Comparison of ENCODE assay signal across 12 mouse cellular contexts in the genomic region with DNA sequence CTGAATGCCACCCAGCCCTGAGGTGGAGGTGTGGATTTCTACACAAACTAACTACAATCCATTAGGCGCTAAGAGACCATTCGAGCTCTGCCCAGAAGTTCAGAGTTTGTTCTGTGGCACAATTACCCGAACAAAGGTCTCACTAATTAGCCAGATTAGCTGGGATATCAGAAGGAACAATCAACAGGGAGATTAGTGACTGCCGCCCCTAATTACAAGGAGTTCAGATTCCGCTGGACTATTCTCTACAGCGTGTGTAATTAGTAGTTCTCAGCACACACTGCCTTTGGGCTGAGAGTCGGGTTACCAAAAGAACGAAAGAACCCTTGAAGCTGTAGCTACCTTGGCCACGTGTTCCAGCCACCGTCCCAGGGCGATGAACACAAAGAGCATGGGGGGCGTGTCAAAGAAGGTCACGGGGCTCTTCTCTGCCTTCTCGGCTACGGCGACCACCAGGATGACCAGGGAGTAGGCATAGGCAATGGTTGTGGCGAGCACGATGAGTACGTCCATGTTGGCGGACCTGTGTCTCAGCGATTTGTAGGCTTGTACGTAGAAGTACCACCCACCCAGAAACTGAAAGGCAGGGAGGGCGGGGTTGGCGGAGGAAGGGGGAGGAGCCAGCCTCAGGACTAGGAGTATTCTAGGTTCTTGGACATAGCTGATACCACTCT. TPM values are rescaled to one million over a fixed set of nuclear protein-coding genes. Genes with fewer than 3 reads are reported as not detected.
A peak's percentile ranks its signal among the peaks of the same experiment; 100 is the strongest.
DNase-seq lines count a peak whose midpoint lies in the region; ATAC-seq lines count a peak whose summit lies in the region.
"Had no signal": no experiment of that assay in that cellular context is flagged by ENCODE, and none has a peak within 500 bp of the region (broad histone marks: within the 10 kb centered on the region; RNA-seq: fewer than 3 reads in every experiment).

No protein-coding gene starts in this region.

- H3K9ac ChIP-seq in kidney, embryonic 14.5 days (ENCODE audit: low read depth, low read length): no peak overlapping the region
- no peak overlapping the region for H3K9ac ChIP-seq in neural tube, embryonic 15.5 days (replicated peaks)
- H3K9ac ChIP-seq: liver, embryonic 15.5 days had no signal

- H3K4me1 ChIP-seq in kidney, embryonic 14.5 days (ENCODE audit: control insufficient read depth, insufficient read depth, low read length): no peaks in the 10 kb centered on the region
- peaks cover 19% of the 10 kb centered on the region for H3K4me1 ChIP-seq in forebrain, embryonic 10.5 days
- no peaks in the 10 kb centered on the region for H3K4me1 ChIP-seq in neural tube, embryonic 15.5 days
- H3K4me1 ChIP-seq: liver, embryonic 15.5 days had no signal

- ATAC-seq in kidney, embryonic 14.5 days (ENCODE audit: low FRiP score, low TSS enrichment): 0 out of 2 replicates have a peak, but pooled peaks have one; percentile 35
- ATAC-seq in neural tube, embryonic 15.5 days (ENCODE audit: low FRiP score): no peak

- no peak overlapping the region for H3K4me3 ChIP-seq in kidney, embryonic 14.5 days (ENCODE audit: low read length)
- H3K4me3 ChIP-seq in forebrain, embryonic 10.5 days: peak overlapping the region; percentile 37
- H3K4me3 ChIP-seq in neural tube, embryonic 15.5 days (replicated peaks): no peak overlapping the region
- H3K4me3 ChIP-seq: liver, embryonic 15.5 days had no signal

- H3K27me3 ChIP-seq in kidney, embryonic 14.5 days (ENCODE audit: control insufficient read depth, insufficient read depth, low read length): no peaks in the 10 kb centered on the region
- peaks cover 93% of the 10 kb centered on the region for H3K27me3 ChIP-seq in forebrain, embryonic 10.5 days (ENCODE audit: poor library complexity, severe bottlenecking)
- no peaks in the 10 kb centered on the region for H3K27me3 ChIP-seq in neural tube, embryonic 15.5 days (replicated peaks)
- H3K27me3 ChIP-seq: liver, embryonic 15.5 days had no signal

- H3K9me3 ChIP-seq in kidney, embryonic 14.5 days (ENCODE audit: control insufficient read depth, low read length): no peaks in the 10 kb centered on the region
- peaks cover 3% of the 10 kb centered on the region; the same call in 1 of the 2 replicates for H3K9me3 ChIP-seq in forebrain, embryonic 10.5 days
- H3K9me3 ChIP-seq in neural tube, embryonic 15.5 days (replicated peaks): no peaks in the 10 kb centered on the region
- H3K9me3 ChIP-seq: liver, embryonic 15.5 days had no signal

- DNase-seq in kidney, adult 11 months: no peak
- peak; percentile 42 for DNase-seq in Muller cell, postnatal 12 days (ENCODE audit: inconsistent ontology term)
- peak; percentile 54 for DNase-seq in forebrain, embryonic 10.5 days (ENCODE audit: extremely low spot score, low spot score)
- DNase-seq in adrenal gland, adult 8-10 months: no peak
- no peak for DNase-seq in cerebellum, postnatal 36 days
- DNase-seq in spleen, adult 12 weeks (ENCODE audit: low spot score): no peak
- DNase-seq: kidney, adult 8-10 months; thymus, postnatal 4 days had no signal

- 60% methylated on average over 24 of the region's 24 CpGs for whole genome bisulfite sequencing in kidney, embryonic 14.5 days
- WGBS in forebrain, embryonic 10.5 days: 33% methylated on average over 24 of the region's 24 CpGs
- WGBS in neural tube, embryonic 15.5 days: 70% methylated on average over 24 of the region's 24 CpGs

- H3K4me2 ChIP-seq in kidney, embryonic 14.5 days (replicated peaks; ENCODE audit: low read depth, low read length): no peak overlapping the region
- H3K4me2 ChIP-seq in neural tube, embryonic 15.5 days: peak overlapping the region; percentile 6; the same call in 1 of the 2 replicates
- H3K4me2 ChIP-seq: liver, embryonic 15.5 days had no signal

- H3K27ac ChIP-seq in kidney, embryonic 14.5 days (ENCODE audit: low read depth, low read length): no peak overlapping the region
- H3K27ac ChIP-seq in forebrain, embryonic 10.5 days: no peak overlapping the region
- no peak overlapping the region for H3K27ac ChIP-seq in neural tube, embryonic 15.5 days (replicated peaks)
- H3K27ac ChIP-seq: liver, embryonic 15.5 days had no signal

- H3K36me3 ChIP-seq in kidney, embryonic 14.5 days (ENCODE audit: control insufficient read depth, insufficient read depth, low read length): no peaks in the 10 kb centered on the region
- H3K36me3 ChIP-seq in forebrain, embryonic 10.5 days (replicated peaks): no peaks in the 10 kb centered on the region
- no peaks in the 10 kb centered on the region for H3K36me3 ChIP-seq in neural tube, embryonic 15.5 days

RNA-seq across cellular contexts. Expression of gene Ccdc70, which starts 43.6 kb away (rescaled TPM):
- not detected in 2 replicates for polyA plus RNA-seq in kidney, embryonic 14.5 days (2014; fragmentation: Nextera tagmentation; extraction: Ambion mirVana)
- not detected in 2 replicates for polyA plus RNA-seq in forebrain, embryonic 10.5 days (2016; fragmentation: Nextera tagmentation; extraction: Ambion mirVana)
- not detected in 2 replicates for polyA plus RNA-seq in neural tube, embryonic 15.5 days (2015; fragmentation: Nextera tagmentation; extraction: Ambion mirVana)
- not detected for total RNA-seq in adrenal gland, adult 8-10 months (2022)
- polyA plus RNA-seq: gonadal fat pad, adult 2 months; liver, embryonic 15.5 days had no signal

RNA-seq across cellular contexts. Expression of gene Atp7b, which starts 46.9 kb away (rescaled TPM):
- polyA plus RNA-seq in kidney, embryonic 14.5 days (2014; fragmentation: Nextera tagmentation; extraction: Ambion mirVana): 0.51 and 0.58 TPM in 2 replicates
- polyA plus RNA-seq in forebrain, embryonic 10.5 days (2016; fragmentation: Nextera tagmentation; extraction: Ambion mirVana): 2.3 and 2.7 TPM in 2 replicates
- polyA plus RNA-seq in neural tube, embryonic 15.5 days (2015; fragmentation: Nextera tagmentation; extraction: Ambion mirVana): 1.1 and 2.1 TPM in 2 replicates
- 1 to 10 TPM in 3 of 4 experiments, under 1 TPM in 1; 0.96 to 3.2 (median 1.6) TPM for total RNA-seq in adrenal gland, adult 8-10 months (2022)

RNA-seq across cellular contexts. Expression of gene Alg11, which starts 47.4 kb away (rescaled TPM):
- 16.5 and 35.8 TPM in 2 replicates for polyA plus RNA-seq in kidney, embryonic 14.5 days (2014; fragmentation: Nextera tagmentation; extraction: Ambion mirVana)
- polyA plus RNA-seq in forebrain, embryonic 10.5 days (2016; fragmentation: Nextera tagmentation; extraction: Ambion mirVana): 34.6 and 41.6 TPM in 2 replicates
- 37.7 and 40.4 TPM in 2 replicates for polyA plus RNA-seq in neural tube, embryonic 15.5 days (2015; fragmentation: Nextera tagmentation; extraction: Ambion mirVana)
- total RNA-seq in adrenal gland, adult 8-10 months (2022): 10 to 100 TPM; 34.4 to 53.6 (median 35.9) TPM

RNA-seq across cellular contexts. Expression of gene Fam90a1a, which starts 54.7 kb away (rescaled TPM):
- not detected in 2 replicates for polyA plus RNA-seq in kidney, embryonic 14.5 days (2014; fragmentation: Nextera tagmentation; extraction: Ambion mirVana)
- not detected in 2 replicates for polyA plus RNA-seq in forebrain, embryonic 10.5 days (2016; fragmentation: Nextera tagmentation; extraction: Ambion mirVana)
- polyA plus RNA-seq in neural tube, embryonic 15.5 days (2015; fragmentation: Nextera tagmentation; extraction: Ambion mirVana): not detected in 2 replicates
- not detected for total RNA-seq in adrenal gland, adult 8-10 months (2022)
- polyA plus RNA-seq: liver, embryonic 15.5 days had no signal

Comparison
In these comparisons a context has a peak if more than half of its experiments do, and no peak if none do; other contexts are left out.
1. DNase-seq: peak in Muller cell, postnatal 12 days (single experiment) and forebrain, embryonic 10.5 days (single experiment); none in kidney, adult 11 months (single experiment), adrenal gland, adult 8-10 months (single experiment), cerebellum, postnatal 36 days (0 of 2) and spleen, adult 12 weeks (single experiment).